Mouse (Mus musculus) bone marrow, adult 2 months (tissue): ENCODE data around the gene Actr5. TPM values are rescaled to one million over a fixed set of nuclear protein-coding genes. Genes with fewer than 3 reads are reported as not detected.

Experiments used
- H3K27ac ChIP-seq: fragments of 200-500 bp; 2 replicates; pipeline ENCODE4 v1.5.1; 2012; ENCODE audit warnings: low read depth, mild to moderate bottlenecking, control low read depth, inconsistent platforms, low read length; ENCODE audit not compliant: control insufficient read depth, poor library complexity, insufficient read depth
- H3K4me1 ChIP-seq: fragments of 200-500 bp; 2 replicates; pipeline ENCODE4 v1.6.1; 2011; ENCODE audit warnings: low read length; ENCODE audit not compliant: control insufficient read depth, insufficient read depth
- H3K4me3 ChIP-seq: fragments of 200-500 bp; replicated peaks from 2 replicates; pipeline ENCODE3; 2011; ENCODE audit warnings: mild to moderate bottlenecking, low read depth, low read length, control low read depth; ENCODE audit not compliant: control insufficient read depth
- CTCF ChIP-seq: fragments of 200-500 bp; IDR thresholded peaks from 2 replicates; pipeline ENCODE4 v1.5.1; 2011; ENCODE audit warnings: low read length, control low read depth; ENCODE audit not compliant: control insufficient read depth, insufficient read depth
- POLR2A ChIP-seq: fragments of 200-500 bp; IDR thresholded peaks from 2 replicates; pipeline ENCODE4 v1.6.1; 2011; ENCODE audit warnings: low read depth, mild to moderate bottlenecking, control low read depth, low read length, borderline replicate concordance; ENCODE audit not compliant: control insufficient read depth
- WGBS: fragments of 180-500 bp; shearing (Covaris S2); methylation state at CpG from one replicate; pipeline ENCODE4 v1.1.7; 2018; 5-methylcytosine and 5-hydroxymethylcytosine counted together
- polyA plus RNA-seq: library from polyadenylated mRNA; stranded (reverse); fragments of >200 nt; gene quantifications from 2 replicates; pipeline ENCODE4 v1.2.4, GENCODE M21; 2011; ENCODE audit warnings: low replicate concordance; ENCODE audit not compliant: missing spikeins, insufficient read depth, insufficient read length

The Actr5 gene
- polyA plus RNA-seq, 1 experiment, result 10.9 TPM

- H3K27ac ChIP-seq, result no peak overlapping the region
- no peak overlapping the region for H3K4me3 ChIP-seq
- H3K4me1 ChIP-seq, result peaks cover 4% of the 10 kb centered on the region
- TF ChIP-seq POLR2A (no peak), CTCF (no peak)
- WGBS, result 83% methylated on average over 6 of the region's 6 CpGs
These were observed 57.0 kb downstream of the Actr5 start for GRCm38 (mm10) chr2:158681714-158682113.

GRCm38 (mm10) chr2:158682344-158683037 is 57.8 kb downstream of the Actr5 start:
- TF ChIP-seq CTCF (no peak), POLR2A (no peak)
- H3K27ac ChIP-seq, result peak overlapping the region; percentile 19; the same call in 1 of the 2 replicates
- no peak overlapping the region for H3K4me3 ChIP-seq
- H3K4me1 ChIP-seq, result peaks cover 4% of the 10 kb centered on the region
- 40% methylated on average over 11 of the region's 11 CpGs for WGBS

- TF ChIP-seq CTCF, result no peak
- TF ChIP-seq POLR2A, result no peak
- Histone ChIP-seq H3K4me1 (peaks cover 4% of the 10 kb centered on the region), H3K4me3 (no peak overlapping the region), H3K27ac (no peak overlapping the region)
- 6% methylated on average over 4 of the region's 4 CpGs for WGBS
These were observed 58.3 kb downstream of the Actr5 start for GRCm38 (mm10) chr2:158683038-158683413.

- TF ChIP-seq CTCF (no peak), POLR2A (no peak)
- Histone ChIP-seq H3K4me3 (no peak overlapping the region), H3K27ac (no peak overlapping the region), H3K4me1 (peaks cover 8% of the 10 kb centered on the region)
- whole genome bisulfite sequencing, result 76% methylated on average over 9 of the region's 9 CpGs
These were observed 59.7 kb downstream of the Actr5 start for GRCm38 (mm10) chr2:158684247-158684843.

GRCm38 (mm10) chr2:158684910-158685309 is 60.2 kb downstream of the Actr5 start:
- no peak for TF ChIP-seq CTCF
- no peak for TF ChIP-seq POLR2A

GRCm38 (mm10) chr2:158686394-158686793 is 61.7 kb downstream of the Actr5 start:
- Histone ChIP-seq H3K4me1 (peaks cover 8% of the 10 kb centered on the region), H3K27ac (no peak overlapping the region), H3K4me3 (no peak overlapping the region)
- WGBS, result 54% methylated on average over 2 of the region's 2 CpGs
- no peak for TF ChIP-seq CTCF
- no peak for TF ChIP-seq POLR2A

More at GRCm38 (mm10) chr2:158684910-158685309, 60.2 kb downstream of the Actr5 start:
- H3K4me1 ChIP-seq, result peaks cover 8% of the 10 kb centered on the region
- 90% methylated on average over 3 of the region's 3 CpGs for WGBS
- no peak overlapping the region for H3K27ac ChIP-seq
- H3K4me3 ChIP-seq, result no peak overlapping the region

- Histone ChIP-seq H3K27ac (no peak overlapping the region; the same call in 1 of the 2 replicates), H3K4me3 (no peak overlapping the region), H3K4me1 (peaks cover 5% of the 10 kb centered on the region; the same call in 1 of the 2 replicates)
- TF ChIP-seq POLR2A (no peak), CTCF (no peak)
- WGBS, result 15% methylated on average over 25 of the region's 25 CpGs
These were observed 63.1 kb downstream of the Actr5 start for GRCm38 (mm10) chr2:158687804-158688241.

Other genes starting within 250 kb of the Actr5 start
- 0.65 and 2.6 TPM in 2 replicates for gene Snhg11, start 249.2 kb upstream of the Actr5 start, polyA plus RNA-seq
- 7.1 and 16.6 TPM in 2 replicates for gene Ralgapb, start 215.0 kb upstream of the Actr5 start, polyA plus RNA-seq
- not detected in 2 replicates for gene Adig, start 122.3 kb upstream of the Actr5 start, polyA plus RNA-seq
- gene Arhgap40, start 112.1 kb upstream of the Actr5 start, polyA plus RNA-seq, result not detected in 2 replicates
- not detected in 2 replicates for gene Slc32a1, start 14.1 kb upstream of the Actr5 start, polyA plus RNA-seq
- 3.8 and 5.3 TPM in 2 replicates for gene Ppp1r16b, start 40.5 kb downstream of the Actr5 start, polyA plus RNA-seq
- gene Fam83d, start 143.2 kb downstream of the Actr5 start, polyA plus RNA-seq, result 2.7 and 3.0 TPM in 2 replicates
- gene Dhx35, start 169.9 kb downstream of the Actr5 start, polyA plus RNA-seq, result 3.2 and 10.7 TPM in 2 replicates